Mouse (Mus musculus): ENCODE measurements around the gene Hps3. TPM values are rescaled to one million over a fixed set of nuclear protein-coding genes. Genes with fewer than 3 reads are reported as not detected.

The Hps3 gene
- polyA plus RNA-seq, 1 experiment: not detected

GRCm38 (mm10) chr3:19986123-19986522 lies 49.0 kb downstream of the Hps3 start:
- TF ChIP-seq CTCF (IDR thresholded peaks at IDR 0.05; ENCODE audit: insufficient read depth, low read depth, low read length): no peak
- TF ChIP-seq POLR2A (IDR thresholded peaks at IDR 0.05; ENCODE audit: insufficient read depth, low read depth, low read length): no peak
- Histone ChIP-seq H3K27ac (ENCODE audit: insufficient read depth, low read depth, low read length) (no peak overlapping the region), H3K4me3 (ENCODE audit: insufficient read depth, low read depth, low read length) (no peak overlapping the region), H3K4me1 (ENCODE audit: control insufficient read depth, insufficient read depth, low read length) (no peaks in the 10 kb centered on the region)
- WGBS: 38% methylated on average over 3 of the region's 3 CpGs

- H3K4me3 ChIP-seq (ENCODE audit: insufficient read depth, low read depth, low read length): no peak overlapping the region
- no peaks in the 10 kb centered on the region for H3K4me1 ChIP-seq (ENCODE audit: control insufficient read depth, insufficient read depth, low read length)
- H3K27ac ChIP-seq (ENCODE audit: insufficient read depth, low read depth, low read length): no peak overlapping the region
- TF ChIP-seq CTCF (IDR thresholded peaks at IDR 0.05; ENCODE audit: insufficient read depth, low read depth, low read length) (no peak), POLR2A (IDR thresholded peaks at IDR 0.05; ENCODE audit: insufficient read depth, low read depth, low read length) (no peak)
Measured at GRCm38 (mm10) chr3:19982846-19983245, 52.3 kb downstream of the Hps3 start.

GRCm38 (mm10) chr3:19981156-19981555 lies 54.0 kb downstream of the Hps3 start:
- no peak overlapping the region for H3K27ac ChIP-seq (ENCODE audit: insufficient read depth, low read depth, low read length)
- WGBS: 94% methylated on average over 2 of the region's 2 CpGs
- H3K4me1 ChIP-seq (ENCODE audit: control insufficient read depth, insufficient read depth, low read length): no peaks in the 10 kb centered on the region
- TF ChIP-seq CTCF (IDR thresholded peaks at IDR 0.05; ENCODE audit: insufficient read depth, low read depth, low read length): no peak
- no peak for TF ChIP-seq POLR2A (IDR thresholded peaks at IDR 0.05; ENCODE audit: insufficient read depth, low read depth, low read length)
- no peak overlapping the region for H3K4me3 ChIP-seq (ENCODE audit: insufficient read depth, low read depth, low read length)

- no peak for TF ChIP-seq CTCF (IDR thresholded peaks at IDR 0.05; ENCODE audit: insufficient read depth, low read depth, low read length)
- no peak for TF ChIP-seq POLR2A (IDR thresholded peaks at IDR 0.05; ENCODE audit: insufficient read depth, low read depth, low read length)
- Histone ChIP-seq H3K4me1 (ENCODE audit: control insufficient read depth, insufficient read depth, low read length) (no peaks in the 10 kb centered on the region), H3K27ac (ENCODE audit: insufficient read depth, low read depth, low read length) (no peak overlapping the region), H3K4me3 (ENCODE audit: insufficient read depth, low read depth, low read length) (no peak overlapping the region)
- 57% methylated on average over 4 of the region's 4 CpGs for WGBS
Measured at GRCm38 (mm10) chr3:19978474-19978873, 56.6 kb downstream of the Hps3 start.

GRCm38 (mm10) chr3:19966072-19966471 lies 69.0 kb downstream of the Hps3 start:
- 73% methylated on average over 4 of the region's 4 CpGs for WGBS
- TF ChIP-seq CTCF (IDR thresholded peaks at IDR 0.05; ENCODE audit: insufficient read depth, low read depth, low read length): no peak
- TF ChIP-seq POLR2A (IDR thresholded peaks at IDR 0.05; ENCODE audit: insufficient read depth, low read depth, low read length): no peak
- no peak overlapping the region for H3K27ac ChIP-seq (ENCODE audit: insufficient read depth, low read depth, low read length)
- no peak overlapping the region for H3K4me3 ChIP-seq (ENCODE audit: insufficient read depth, low read depth, low read length)
- no peaks in the 10 kb centered on the region for H3K4me1 ChIP-seq (ENCODE audit: control insufficient read depth, insufficient read depth, low read length)

GRCm38 (mm10) chr3:19965239-19965638 lies 69.9 kb downstream of the Hps3 start:
- H3K27ac ChIP-seq (ENCODE audit: insufficient read depth, low read depth, low read length): no peak overlapping the region
- TF ChIP-seq POLR2A (IDR thresholded peaks at IDR 0.05; ENCODE audit: insufficient read depth, low read depth, low read length): no peak
- 93% methylated on average over 5 of the region's 5 CpGs for WGBS
- no peaks in the 10 kb centered on the region for H3K4me1 ChIP-seq (ENCODE audit: control insufficient read depth, insufficient read depth, low read length)
- H3K4me3 ChIP-seq (ENCODE audit: insufficient read depth, low read depth, low read length): no peak overlapping the region

GRCm38 (mm10) chr3:19964625-19965188 lies 70.4 kb downstream of the Hps3 start:
- no peaks in the 10 kb centered on the region for H3K4me1 ChIP-seq (ENCODE audit: control insufficient read depth, insufficient read depth, low read length)
- TF ChIP-seq CTCF (IDR thresholded peaks at IDR 0.05; ENCODE audit: insufficient read depth, low read depth, low read length) (no peak), POLR2A (IDR thresholded peaks at IDR 0.05; ENCODE audit: insufficient read depth, low read depth, low read length) (no peak)
- 84% methylated on average over 2 of the region's 2 CpGs for WGBS
- H3K4me3 ChIP-seq (ENCODE audit: insufficient read depth, low read depth, low read length): no peak overlapping the region
- H3K27ac ChIP-seq (ENCODE audit: insufficient read depth, low read depth, low read length): no peak overlapping the region

GRCm38 (mm10) chr3:19962769-19963513 lies 72.2 kb downstream of the Hps3 start:
- TF ChIP-seq POLR2A (IDR thresholded peaks at IDR 0.05; ENCODE audit: insufficient read depth, low read depth, low read length) (no peak), CTCF (IDR thresholded peaks at IDR 0.05; ENCODE audit: insufficient read depth, low read depth, low read length) (no peak)
- Histone ChIP-seq H3K4me1 (ENCODE audit: control insufficient read depth, insufficient read depth, low read length) (no peaks in the 10 kb centered on the region), H3K27ac (ENCODE audit: insufficient read depth, low read depth, low read length) (no peak overlapping the region), H3K4me3 (ENCODE audit: insufficient read depth, low read depth, low read length) (no peak overlapping the region)
- WGBS: 84% methylated on average over 3 of the region's 3 CpGs

- Histone ChIP-seq H3K4me1 (ENCODE audit: control insufficient read depth, insufficient read depth, low read length) (no peaks in the 10 kb centered on the region), H3K27ac (ENCODE audit: insufficient read depth, low read depth, low read length) (no peak overlapping the region), H3K4me3 (ENCODE audit: insufficient read depth, low read depth, low read length) (no peak overlapping the region)
- TF ChIP-seq CTCF (IDR thresholded peaks at IDR 0.05; ENCODE audit: insufficient read depth, low read depth, low read length) (no peak), POLR2A (IDR thresholded peaks at IDR 0.05; ENCODE audit: insufficient read depth, low read depth, low read length) (no peak)
- WGBS: 72% methylated on average over 2 of the region's 2 CpGs
Measured at GRCm38 (mm10) chr3:19961341-19961740, 73.8 kb downstream of the Hps3 start.
